Mouse (Mus musculus) testis, adult 2 months (tissue): ENCODE results near the gene Map2k6. TPM values are rescaled to one million over a fixed set of nuclear protein-coding genes. Genes with fewer than 3 reads are reported as not detected.

Experiments
- H3K27ac ChIP-seq: fragments of 200-500 bp; 2 replicates; pipeline ENCODE4 v1.5.1; 2012; ENCODE audit warnings: low read depth, low read length; ENCODE audit not compliant: control insufficient read depth, insufficient read depth
- H3K27me3 ChIP-seq: fragments of 200-500 bp; 2 replicates; pipeline ENCODE4 v1.6.1; 2012; ENCODE audit warnings: mild to moderate bottlenecking, low read length, moderate library complexity; ENCODE audit not compliant: control insufficient read depth, insufficient read depth
- H3K36me3 ChIP-seq: fragments of 200-500 bp; 2 replicates; pipeline ENCODE4 v1.6.1; 2012; ENCODE audit warnings: mild to moderate bottlenecking, low read length; ENCODE audit not compliant: control insufficient read depth, insufficient read depth
- H3K4me1 ChIP-seq: fragments of 200-500 bp; 2 replicates; pipeline ENCODE4 v1.6.1; 2012; ENCODE audit warnings: low read length; ENCODE audit not compliant: control insufficient read depth, insufficient read depth
- H3K4me3 ChIP-seq: fragments of 200-500 bp; 2 replicates; pipeline ENCODE4 v1.5.1; 2012; ENCODE audit warnings: low read depth, mild to moderate bottlenecking, low read length, moderate library complexity, mixed read lengths; ENCODE audit not compliant: control insufficient read depth
- CTCF ChIP-seq: fragments of 200-500 bp; IDR thresholded peaks from 2 replicates; pipeline ENCODE4 v1.5.1; 2012; ENCODE audit warnings: low read depth, mild to moderate bottlenecking, inconsistent platforms, low read length, moderate library complexity; ENCODE audit not compliant: control insufficient read depth, insufficient read depth, insufficient replicate concordance
- POLR2A ChIP-seq: fragments of 200-500 bp; IDR thresholded peaks from 2 replicates; pipeline ENCODE4 v1.6.1; 2012; ENCODE audit warnings: low read depth, mild to moderate bottlenecking, inconsistent platforms, low read length, moderate library complexity; ENCODE audit not compliant: control insufficient read depth
- polyA plus RNA-seq: library from polyadenylated mRNA; depleted of rRNA; stranded (reverse); fragments of >200 nt; gene quantifications from 2 replicates; pipeline ENCODE4 v1.2.3, GENCODE M21; 2012

The Map2k6 gene
- polyA plus RNA-seq, 1 experiment: 0.68 TPM

GRCm38 (mm10) chr11:110426572-110427145 lies 27.7 kb downstream of the Map2k6 start:
- H3K27me3 ChIP-seq: no peaks in the 10 kb centered on the region
- no peak overlapping the region for H3K4me3 ChIP-seq
- no peak overlapping the region for H3K27ac ChIP-seq
- TF ChIP-seq POLR2A (no peak), CTCF (no peak)
- H3K36me3 ChIP-seq: no peaks in the 10 kb centered on the region
- no peaks in the 10 kb centered on the region for H3K4me1 ChIP-seq

GRCm38 (mm10) chr11:110427159-110427561 lies 28.2 kb downstream of the Map2k6 start:
- no peak overlapping the region for H3K27ac ChIP-seq
- no peak for TF ChIP-seq POLR2A
- TF ChIP-seq CTCF: no peak
- no peak overlapping the region for H3K4me3 ChIP-seq
- no peaks in the 10 kb centered on the region for H3K27me3 ChIP-seq
- H3K4me1 ChIP-seq: no peaks in the 10 kb centered on the region
- no peaks in the 10 kb centered on the region for H3K36me3 ChIP-seq

DNA sequence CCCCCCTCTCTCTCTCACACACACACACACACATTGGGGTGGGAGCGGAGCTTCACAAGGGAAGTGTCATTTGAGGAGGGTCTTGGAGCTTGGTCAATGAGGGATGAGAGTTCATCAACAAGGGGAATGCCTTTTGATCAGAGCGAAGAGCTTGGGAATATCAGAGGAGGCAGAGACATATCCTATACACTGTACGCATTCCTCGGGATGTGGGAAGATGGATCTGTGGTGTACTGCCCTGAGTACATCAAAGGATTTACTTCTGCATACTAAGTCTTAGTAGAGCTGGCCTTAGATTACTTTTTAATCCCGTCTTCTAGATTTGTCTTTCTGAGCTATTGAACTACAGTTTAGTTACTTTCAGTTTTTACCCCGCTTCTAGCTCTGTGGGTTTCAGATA lies 30.1 kb downstream of the Map2k6 start:
- no peak overlapping the region for H3K27ac ChIP-seq
- no peaks in the 10 kb centered on the region for H3K27me3 ChIP-seq
- H3K4me1 ChIP-seq: no peaks in the 10 kb centered on the region
- no peak overlapping the region for H3K4me3 ChIP-seq
- TF ChIP-seq POLR2A (no peak), CTCF (no peak)
- H3K36me3 ChIP-seq: no peaks in the 10 kb centered on the region

- H3K27me3 ChIP-seq: no peaks in the 10 kb centered on the region
- TF ChIP-seq CTCF: no peak
- no peak for TF ChIP-seq POLR2A
- H3K4me3 ChIP-seq: no peak overlapping the region
- H3K36me3 ChIP-seq: no peaks in the 10 kb centered on the region
- no peaks in the 10 kb centered on the region for H3K4me1 ChIP-seq
- no peak overlapping the region for H3K27ac ChIP-seq
Observed at GRCm38 (mm10) chr11:110429837-110430418, 31.0 kb downstream of the Map2k6 start.

- H3K27me3 ChIP-seq: no peaks in the 10 kb centered on the region
- no peaks in the 10 kb centered on the region for H3K36me3 ChIP-seq
- no peak for TF ChIP-seq POLR2A
- no peak for TF ChIP-seq CTCF
- peaks cover 10% of the 10 kb centered on the region for H3K4me1 ChIP-seq
- no peak overlapping the region for H3K27ac ChIP-seq
- no peak overlapping the region for H3K4me3 ChIP-seq
Observed at GRCm38 (mm10) chr11:110435839-110436556, 37.1 kb downstream of the Map2k6 start.

DNA sequence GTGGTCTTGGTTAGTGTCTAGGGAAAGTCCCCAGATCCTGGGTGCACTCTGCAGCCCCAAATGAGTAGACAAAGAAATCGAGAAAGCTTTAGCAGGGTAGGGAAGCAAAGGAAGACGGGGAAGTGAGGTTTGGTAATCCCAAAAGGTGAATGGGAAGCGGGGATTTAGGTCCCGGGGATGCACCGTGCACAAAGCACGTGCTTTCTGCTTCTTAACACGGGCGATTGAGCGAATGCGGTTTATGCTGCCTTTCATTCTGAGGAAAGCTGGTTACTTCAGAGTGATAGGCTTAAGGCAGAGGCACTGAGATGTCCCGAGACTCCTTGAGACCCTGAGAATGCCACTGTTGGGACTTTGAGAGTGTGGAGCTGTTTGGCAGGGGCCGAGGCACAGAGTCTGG lies 38.1 kb downstream of the Map2k6 start:
- Histone ChIP-seq H3K4me1 (peaks cover 10% of the 10 kb centered on the region), H3K4me3 (no peak overlapping the region), H3K27ac (no peak overlapping the region), H3K27me3 (no peaks in the 10 kb centered on the region), H3K36me3 (no peaks in the 10 kb centered on the region)
- TF ChIP-seq POLR2A (no peak), CTCF (no peak)

- no peak for TF ChIP-seq POLR2A
- no peak for TF ChIP-seq CTCF
- H3K27ac ChIP-seq: no peak overlapping the region
- no peaks in the 10 kb centered on the region for H3K27me3 ChIP-seq
- no peak overlapping the region for H3K4me3 ChIP-seq
- no peaks in the 10 kb centered on the region for H3K36me3 ChIP-seq
- H3K4me1 ChIP-seq: peaks cover 10% of the 10 kb centered on the region
Observed at GRCm38 (mm10) chr11:110438135-110438534, 39.2 kb downstream of the Map2k6 start.
